Mouse (Mus musculus) bone marrow macrophage, adult 2 months (primary cell): ENCODE measurements at regions not wholly inside any gene's neighbourhood (a gene's known extent, or its start where the extent isn't known, plus 50 kb on each side); places are given as distances from the start of the nearest gene placed in this dataset.

ENCODE experiments used
- H3K27ac ChIP-seq: 2 replicates; pipeline ENCODE4 v1.5.1; 2012; ENCODE audit warnings: low read depth, low read length; ENCODE audit not compliant: insufficient read depth
- H3K4me1 ChIP-seq: 2 replicates; pipeline ENCODE4 v1.6.1; 2012; ENCODE audit warnings: low read length; ENCODE audit not compliant: control insufficient read depth, insufficient read depth
- H3K4me3 ChIP-seq: 2 replicates; pipeline ENCODE4 v1.5.1; 2012; ENCODE audit warnings: mild to moderate bottlenecking, low read length, moderate library complexity; ENCODE audit not compliant: insufficient read depth
- CTCF ChIP-seq: IDR thresholded peaks from 2 replicates; pipeline ENCODE4 v1.5.1; 2012; ENCODE audit warnings: low read depth, mild to moderate bottlenecking, low read length, moderate library complexity
- POLR2A ChIP-seq: IDR thresholded peaks from 2 replicates; pipeline ENCODE4 v1.6.1; 2012; ENCODE audit warnings: mild to moderate bottlenecking, low read depth, low read length, borderline replicate concordance

- no peak overlapping the region for H3K27ac ChIP-seq
- TF ChIP-seq POLR2A = no peak
- no peak for TF ChIP-seq CTCF
- no peak overlapping the region for H3K4me3 ChIP-seq
- no peaks in the 10 kb centered on the region for H3K4me1 ChIP-seq
These were observed 94.2 kb upstream of the Pmfbp1 start for GRCm38 (mm10) chr8:109399616-109400015.

- Histone ChIP-seq H3K4me1 (no peaks in the 10 kb centered on the region), H3K4me3 (no peak overlapping the region), H3K27ac (no peak overlapping the region)
- TF ChIP-seq POLR2A (no peak), CTCF (no peak)
These were observed 93.6 kb upstream of the Pmfbp1 start for GRCm38 (mm10) chr8:109400192-109400591.

GRCm38 (mm10) chr8:109407913-109408312, 85.9 kb upstream of the Pmfbp1 start:
- H3K4me1 ChIP-seq = no peaks in the 10 kb centered on the region
- TF ChIP-seq CTCF (no peak), POLR2A (no peak)

GRCm38 (mm10) chr8:109410531-109410930, 83.3 kb upstream of the Pmfbp1 start:
- Histone ChIP-seq H3K4me3 (no peak overlapping the region), H3K4me1 (no peaks in the 10 kb centered on the region)

More at GRCm38 (mm10) chr8:109407913-109408312, 85.9 kb upstream of the Pmfbp1 start:
- Histone ChIP-seq H3K4me3 (no peak overlapping the region), H3K27ac (no peak overlapping the region)

GRCm38 (mm10) chr8:109413386-109413785, 80.4 kb upstream of the Pmfbp1 start:
- H3K27ac ChIP-seq = no peak overlapping the region
- TF ChIP-seq POLR2A (no peak), CTCF (no peak)
- H3K4me3 ChIP-seq = no peak overlapping the region
- H3K4me1 ChIP-seq = no peaks in the 10 kb centered on the region

More at GRCm38 (mm10) chr8:109410531-109410930, 83.3 kb upstream of the Pmfbp1 start:
- TF ChIP-seq POLR2A = no peak
- H3K27ac ChIP-seq = no peak overlapping the region

- no peaks in the 10 kb centered on the region for H3K4me1 ChIP-seq
- no peak overlapping the region for H3K27ac ChIP-seq
- no peak overlapping the region for H3K4me3 ChIP-seq
- no peak for TF ChIP-seq CTCF
- no peak for TF ChIP-seq POLR2A
These were observed 78.5 kb upstream of the Pmfbp1 start for GRCm38 (mm10) chr8:109415315-109415714.

GRCm38 (mm10) chr8:109415906-109416305, 77.9 kb upstream of the Pmfbp1 start:
- TF ChIP-seq POLR2A = no peak
- TF ChIP-seq CTCF = no peak
- no peak overlapping the region for H3K4me3 ChIP-seq
- no peak overlapping the region for H3K27ac ChIP-seq
- H3K4me1 ChIP-seq = no peaks in the 10 kb centered on the region

- H3K27ac ChIP-seq = no peak overlapping the region
- TF ChIP-seq CTCF (no peak), POLR2A (no peak)
- no peaks in the 10 kb centered on the region for H3K4me1 ChIP-seq
- H3K4me3 ChIP-seq = no peak overlapping the region
These were observed 77.3 kb upstream of the Pmfbp1 start for GRCm38 (mm10) chr8:109416327-109417100.

GRCm38 (mm10) chr8:109417222-109417621, 76.6 kb upstream of the Pmfbp1 start:
- Histone ChIP-seq H3K27ac (no peak overlapping the region), H3K4me1 (no peaks in the 10 kb centered on the region), H3K4me3 (no peak overlapping the region)
- TF ChIP-seq POLR2A (no peak), CTCF (no peak)

- H3K27ac ChIP-seq = no peak overlapping the region
- no peaks in the 10 kb centered on the region for H3K4me1 ChIP-seq
- TF ChIP-seq POLR2A (no peak), CTCF (no peak)
- no peak overlapping the region for H3K4me3 ChIP-seq
These were observed 75.9 kb upstream of the Pmfbp1 start for GRCm38 (mm10) chr8:109417971-109418370.
